Mouse (Mus musculus) embryonic fibroblast, embryonic 13.5 days (primary cell): ENCODE measurements at regions not wholly inside any gene's neighbourhood (a gene's known extent, or its start where the extent isn't known, plus 50 kb on each side); places are given as distances from the start of the nearest gene placed in this dataset.

Experiments
- CTCF ChIP-seq: IDR thresholded peaks from 2 replicates; pipeline ENCODE4 v1.5.1; 2011; ENCODE audit warnings: mild to moderate bottlenecking, control low read depth, low read length, moderate library complexity, borderline replicate concordance; ENCODE audit not compliant: insufficient read depth
- POLR2A ChIP-seq: IDR thresholded peaks from 2 replicates; pipeline ENCODE4 v1.6.1; 2011; ENCODE audit warnings: low read depth, mild to moderate bottlenecking, control low read depth, low read length, moderate library complexity

- TF ChIP-seq CTCF (no peak), POLR2A (no peak)
Observed at GRCm38 (mm10) chr9:32003730-32004129, 90.5 kb upstream of the Barx2 start.
